Mouse (Mus musculus) embryo, embryonic 9.5 days (tissue): ENCODE measurements around the gene Nav2.

Experiments used
- DNase-seq: peaks from one replicate; pipeline ENCODE4 v3.0.0-alpha.2; 2017; ENCODE audit errors: extremely low spot score

Nav2 gene

DNA sequence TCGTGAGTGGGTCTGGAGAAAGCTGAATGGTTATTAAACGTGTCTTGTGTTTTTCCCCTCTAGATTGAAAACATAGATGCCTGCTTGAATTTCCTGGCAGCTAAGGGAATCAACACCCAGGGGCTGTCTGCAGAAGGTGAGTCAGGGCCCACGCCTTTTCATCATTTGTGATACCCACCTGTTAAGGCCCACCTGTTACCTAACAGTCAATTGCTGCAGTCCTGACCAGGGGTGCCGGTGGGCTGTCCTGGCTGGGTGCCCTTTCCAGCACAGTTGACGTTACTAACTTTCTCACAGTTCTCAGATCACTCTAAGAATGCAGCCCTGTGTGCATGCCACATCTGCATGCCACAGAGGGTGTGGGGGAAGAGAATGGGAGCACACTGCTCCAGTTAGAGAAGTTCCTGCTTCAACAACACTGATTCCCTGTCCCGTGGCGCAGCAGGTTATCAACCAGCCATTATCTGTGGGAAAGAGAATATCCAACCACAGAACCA lies 489.6 kb downstream of the Nav2 start:
- DNase-seq: no peak

DNA sequence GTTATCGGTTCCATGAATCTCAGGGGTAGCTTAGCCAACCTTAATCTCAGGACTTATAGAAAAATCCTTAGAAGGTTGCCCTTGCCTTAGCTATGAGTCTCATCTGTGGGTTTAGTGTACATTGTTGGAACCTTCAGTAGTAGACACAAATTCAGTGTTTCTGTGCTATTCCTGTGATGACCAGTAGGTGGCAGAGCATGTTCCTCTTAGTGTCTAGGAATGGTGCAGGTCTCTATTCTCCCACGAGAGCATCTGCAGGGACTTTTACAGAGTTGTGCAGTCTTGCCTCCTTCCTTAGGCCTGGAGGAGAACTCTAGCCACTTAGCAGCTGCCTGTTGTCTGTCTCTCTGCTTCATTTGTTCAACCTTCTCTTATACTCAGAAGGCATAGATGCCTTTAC lies 490.8 kb downstream of the Nav2 start:
- peak; percentile 65 for DNase-seq

DNA sequence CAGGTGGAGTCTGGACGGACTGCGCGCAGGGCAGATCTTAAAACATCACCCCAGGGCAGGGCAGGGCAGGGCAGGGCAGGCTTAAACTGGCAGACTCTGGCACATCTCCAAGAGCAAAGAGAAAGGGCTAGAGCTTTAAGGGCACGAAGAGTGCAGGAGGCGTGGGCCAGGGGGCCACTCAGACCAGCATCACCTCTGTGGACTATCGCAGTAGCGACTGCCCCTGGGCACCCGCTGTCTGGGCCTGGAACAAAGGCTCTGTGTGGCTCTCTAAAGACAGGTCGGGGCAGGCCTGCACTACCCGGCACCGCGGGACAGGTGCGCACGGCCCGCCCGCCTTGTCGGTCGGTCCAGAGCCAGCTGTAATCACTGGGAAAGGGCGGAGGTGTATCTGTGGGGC lies 491.9 kb downstream of the Nav2 start:
- DNase-seq: no peak

- DNase-seq: no peak
Observed at GRCm38 (mm10) chr7:49402526-49402925, 494.0 kb downstream of the Nav2 start.

DNA sequence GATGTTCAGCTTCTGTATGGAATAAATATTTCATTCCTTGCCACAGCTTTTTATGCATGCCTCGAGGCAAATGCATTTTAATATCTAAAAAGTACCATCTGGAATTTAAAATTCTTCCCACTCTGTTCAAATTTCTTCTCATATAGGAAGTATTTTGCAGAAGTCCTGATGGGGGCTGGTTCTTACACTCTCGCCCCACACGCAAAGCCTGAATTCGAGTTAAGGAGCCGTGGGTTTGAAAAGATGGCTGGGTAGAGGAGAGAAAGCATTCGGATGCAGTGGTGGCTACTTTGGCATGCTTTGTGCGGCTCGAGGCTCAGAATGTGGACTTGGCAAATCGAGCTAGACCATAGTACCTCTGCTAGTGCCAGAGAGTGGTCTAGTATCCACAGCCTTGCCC lies 499.2 kb downstream of the Nav2 start:
- no peak for DNase-seq

DNA sequence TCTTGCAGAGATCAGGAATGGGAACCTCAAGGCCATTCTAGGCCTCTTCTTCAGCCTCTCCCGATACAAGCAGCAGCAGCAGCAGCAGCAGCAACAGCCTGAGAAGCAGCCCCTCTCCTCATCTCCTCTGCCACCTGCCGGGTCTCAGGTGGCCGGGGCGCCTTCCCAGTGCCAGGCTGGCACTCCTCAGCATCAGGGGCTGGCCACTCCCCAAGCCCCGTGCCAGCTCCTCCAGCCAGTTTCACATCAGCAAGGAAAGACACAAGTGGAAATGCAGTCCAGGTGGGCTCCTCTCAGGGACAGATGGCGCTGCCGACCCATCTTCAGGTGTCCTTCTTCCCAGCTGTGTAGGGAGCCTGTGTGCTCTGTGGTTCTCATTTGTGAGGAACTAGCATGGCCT lies 500.1 kb downstream of the Nav2 start:
- no peak for DNase-seq

- DNase-seq: no peak
Observed at GRCm38 (mm10) chr7:49409265-49409664, 500.7 kb downstream of the Nav2 start.

DNA sequence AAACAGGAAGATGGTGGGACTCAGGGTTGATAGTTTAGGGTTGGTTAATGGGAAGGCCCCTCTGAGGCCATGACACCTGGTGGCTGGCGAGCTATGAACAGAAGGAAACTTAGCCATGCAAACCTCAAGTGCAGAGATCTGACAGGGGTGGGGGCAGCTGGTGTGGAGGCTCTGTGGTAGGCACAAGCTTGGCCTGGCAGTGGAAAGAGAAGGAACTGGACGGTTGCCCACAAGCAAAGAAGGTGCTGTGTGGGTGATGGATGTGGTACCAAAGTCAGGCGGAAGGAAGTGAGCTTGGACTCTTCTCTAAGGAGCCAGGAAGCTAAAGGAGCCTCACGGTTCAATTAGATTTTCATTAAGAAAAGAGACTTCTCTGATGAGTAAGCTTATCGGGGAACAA lies 501.7 kb downstream of the Nav2 start:
- DNase-seq: no peak

GRCm38 (mm10) chr7:49410892-49411291 lies 502.4 kb downstream of the Nav2 start:
- no peak for DNase-seq

- no peak for DNase-seq
Observed at GRCm38 (mm10) chr7:49411803-49412202, 503.3 kb downstream of the Nav2 start.

DNA sequence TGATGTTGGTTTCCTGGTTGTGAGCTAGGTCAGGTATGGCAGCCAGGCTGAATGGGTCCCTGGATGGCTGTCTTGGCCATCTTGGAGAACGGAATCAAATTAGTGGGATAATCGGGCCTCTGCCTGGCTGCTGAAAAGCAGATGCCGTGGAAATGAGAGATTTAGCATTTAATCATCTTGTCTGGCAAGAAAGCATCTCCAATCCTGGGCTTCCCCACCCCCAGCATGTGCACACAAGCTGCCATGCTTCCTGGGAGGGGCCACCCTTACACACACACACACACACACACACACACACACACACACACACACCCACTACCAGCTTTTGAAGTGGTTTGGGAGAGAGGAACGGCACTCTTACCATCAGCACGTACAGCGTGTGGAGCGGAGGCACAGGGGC lies 506.6 kb downstream of the Nav2 start:
- DNase-seq: no peak

GRCm38 (mm10) chr7:49415716-49416115 lies 507.2 kb downstream of the Nav2 start:
- DNase-seq: no peak

DNA sequence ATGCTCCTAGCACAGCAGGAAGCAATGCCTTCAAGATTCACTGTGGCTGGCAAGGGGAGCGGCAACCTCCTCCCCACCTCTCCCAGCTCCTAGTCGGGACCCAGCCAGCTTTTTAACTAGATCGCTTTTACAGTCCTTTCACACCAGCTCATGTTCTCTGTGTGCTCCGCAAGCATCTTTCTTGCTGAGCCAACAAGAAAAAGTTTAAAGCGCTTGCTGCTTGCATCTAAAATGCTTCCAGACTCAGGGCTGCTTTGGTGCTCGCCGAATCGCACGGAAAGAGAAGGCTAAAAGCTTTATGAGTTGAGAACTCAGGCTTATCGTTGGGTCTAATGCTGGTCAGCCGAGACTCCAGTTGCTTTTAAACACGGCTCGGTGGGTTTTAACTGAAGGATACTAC lies 510.3 kb downstream of the Nav2 start:
- no peak for DNase-seq

GRCm38 (mm10) chr7:49420139-49420802 lies 511.8 kb downstream of the Nav2 start:
- DNase-seq: no peak

DNA sequence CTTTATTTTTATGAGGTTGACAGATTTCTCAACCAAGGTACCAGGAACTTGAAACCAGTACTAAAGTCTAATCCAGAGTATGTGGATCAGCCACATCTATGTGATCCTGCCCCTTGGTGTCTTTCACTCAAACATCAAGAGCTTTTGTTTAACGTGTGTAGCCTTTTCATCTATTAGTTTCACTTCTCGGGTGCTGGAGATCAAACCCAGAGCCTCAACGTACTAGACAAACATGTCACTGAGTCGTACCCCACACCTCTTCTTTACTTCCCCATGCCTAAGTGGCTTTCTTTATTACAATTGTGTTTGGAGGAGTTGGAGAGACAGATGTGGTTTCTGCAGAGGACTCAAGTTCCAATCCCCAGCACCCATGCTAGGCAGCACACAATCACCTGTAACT lies 512.7 kb downstream of the Nav2 start:
- DNase-seq: no peak

DNA sequence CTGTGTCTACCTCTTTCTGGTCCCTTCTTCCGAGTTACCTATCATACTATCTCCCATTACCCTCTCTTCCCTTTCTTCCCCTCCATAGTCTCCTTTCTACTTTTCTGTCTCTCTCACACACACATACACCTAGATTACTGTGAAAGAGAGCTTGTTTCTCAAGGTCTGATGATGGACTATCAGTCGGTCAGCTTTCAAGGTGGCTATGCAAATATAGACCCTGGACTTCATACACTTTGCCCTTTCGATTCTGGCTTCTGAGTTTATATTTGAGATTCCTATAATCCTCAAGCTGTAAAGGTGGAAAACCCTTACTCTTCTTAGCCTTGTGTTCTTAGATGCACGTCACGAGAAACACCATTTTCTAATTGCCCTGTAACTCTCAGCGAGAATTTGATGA lies 515.4 kb downstream of the Nav2 start:
- DNase-seq: no peak

GRCm38 (mm10) chr7:49426060-49426459 lies 517.5 kb downstream of the Nav2 start:
- peak; percentile 54 for DNase-seq

DNA sequence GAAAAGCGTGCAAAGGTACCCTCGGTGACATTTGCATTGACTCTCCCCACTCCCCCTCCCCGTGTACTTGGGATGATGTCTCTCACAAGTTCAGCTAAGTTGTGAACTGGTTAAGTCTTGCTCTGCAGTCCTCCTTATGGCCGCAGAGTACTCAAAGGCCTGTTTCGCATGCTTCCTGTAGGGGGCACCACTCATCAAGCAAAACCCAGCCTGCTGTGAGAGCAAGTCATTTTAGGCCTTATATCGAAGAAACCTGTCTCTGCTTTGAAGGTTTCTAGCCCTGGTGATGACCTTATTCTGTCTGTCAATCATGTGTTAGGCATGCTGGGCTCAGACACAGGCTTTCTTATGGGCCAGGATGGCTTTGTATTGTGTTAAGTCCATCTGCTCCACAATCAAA lies 519.3 kb downstream of the Nav2 start:
- no peak for DNase-seq

DNA sequence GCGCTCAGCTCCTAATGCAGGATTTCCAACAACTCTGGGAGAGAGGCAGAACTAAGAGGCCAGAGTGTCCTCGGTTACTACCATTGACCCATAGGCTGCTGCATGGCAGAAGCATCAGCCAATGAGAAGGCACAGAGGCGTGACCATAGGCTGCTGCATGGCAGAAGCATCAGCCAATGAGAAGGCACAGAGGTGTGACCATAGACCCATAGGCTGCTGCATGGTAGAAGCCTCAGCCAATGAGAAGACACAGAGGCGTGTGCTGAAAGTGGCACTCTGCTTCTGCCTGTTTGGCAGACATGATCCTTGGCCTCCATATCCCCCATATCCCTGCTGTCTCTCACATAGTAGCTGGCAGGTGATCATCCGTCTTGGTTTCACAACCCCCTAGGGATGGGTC lies 520.4 kb downstream of the Nav2 start:
- DNase-seq: no peak

DNA sequence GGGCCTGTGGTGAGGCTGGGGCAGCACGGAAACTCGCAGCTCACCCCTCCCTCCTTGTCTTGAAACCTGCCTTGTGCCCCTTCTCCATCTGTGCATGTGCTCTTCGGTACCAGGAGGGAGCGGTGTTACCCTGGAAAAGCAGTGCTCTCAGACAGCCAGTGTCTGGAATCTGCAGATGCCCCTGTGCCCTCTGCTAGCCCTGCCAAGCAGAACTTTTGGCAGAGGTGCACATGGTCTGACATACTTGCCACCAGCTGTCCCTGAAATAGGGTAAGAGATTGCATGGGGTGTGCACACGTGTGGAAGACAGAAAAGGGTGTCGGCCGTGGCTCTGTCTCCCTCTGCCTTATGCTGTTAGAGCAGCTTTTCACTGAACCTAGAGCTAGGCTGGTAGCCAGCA lies 522.3 kb downstream of the Nav2 start:
- no peak for DNase-seq

DNA sequence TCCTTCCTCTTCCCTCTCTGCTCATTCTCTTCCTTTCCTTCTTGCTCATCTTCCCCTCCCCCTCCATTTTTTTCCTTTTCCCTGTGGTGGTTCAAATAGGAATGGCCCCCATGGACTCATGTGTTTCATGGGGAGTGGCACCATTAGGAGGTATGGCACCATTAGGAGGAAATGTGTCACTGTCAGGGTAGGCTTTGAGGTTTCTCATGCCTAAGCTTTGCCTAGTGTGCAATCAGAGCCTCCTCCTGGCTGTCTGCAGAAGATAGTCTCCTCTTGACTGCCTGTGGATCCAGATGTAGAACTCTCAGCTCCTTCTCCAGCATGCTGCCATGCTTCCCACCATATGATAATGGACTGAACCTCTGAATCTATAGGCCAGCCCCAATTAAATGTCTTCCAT lies 525.4 kb downstream of the Nav2 start:
- DNase-seq: no peak

- no peak for DNase-seq
Observed at GRCm38 (mm10) chr7:49436492-49436891, 528.0 kb downstream of the Nav2 start.

GRCm38 (mm10) chr7:49437901-49438300 lies 529.4 kb downstream of the Nav2 start:
- peak; percentile 57 for DNase-seq

GRCm38 (mm10) chr7:49439136-49439535 lies 530.6 kb downstream of the Nav2 start:
- no peak for DNase-seq
